Mouse (Mus musculus): ENCODE results near the gene Rrm2. TPM values are rescaled to one million over a fixed set of nuclear protein-coding genes. Genes with fewer than 3 reads are reported as not detected.
"Not testable (repeated sequence)": the region's sequence is repeated elsewhere in the genome, so short reads cannot be mapped to it uniquely, and the experiment has no call there.

Gene Rrm2
- polyA plus RNA-seq, 1 experiment from 2014 or later, result 120 TPM

GRCm38 (mm10) chr12:24699578-24699977 lies 8.5 kb upstream of the Rrm2 start:
- ATAC-seq (ENCODE audit: low read depth) (no peak), DNase-seq (ENCODE audit: low spot score) (no peak)
- Histone ChIP-seq H3K4me3 (ENCODE audit: low read depth, low read length) (no peak overlapping the region), H3K9me3 (ENCODE audit: control insufficient read depth, low read length) (no peaks in the 10 kb centered on the region), H3K27me3 (replicated peaks; ENCODE audit: control insufficient read depth, insufficient read depth, low read length) (no peaks in the 10 kb centered on the region), H3K9ac (ENCODE audit: low read depth, low read length) (no peak overlapping the region), H3K27ac (replicated peaks; ENCODE audit: low read depth, low read length) (no peak overlapping the region), H3K4me1 (ENCODE audit: control insufficient read depth, insufficient read depth, low read length) (no peaks in the 10 kb centered on the region), H3K4me2 (ENCODE audit: low read depth, low read length) (no peak overlapping the region), H3K36me3 (ENCODE audit: control insufficient read depth, insufficient read depth, low read length) (no peaks in the 10 kb centered on the region)
- WGBS, result 63% methylated on average over 10 of the region's 10 CpGs

- H3K9me3 ChIP-seq (ENCODE audit: control insufficient read depth, low read length); H3K4me3 ChIP-seq (ENCODE audit: low read depth, low read length); H3K4me1 ChIP-seq (ENCODE audit: control insufficient read depth, insufficient read depth, low read length); H3K9ac ChIP-seq (ENCODE audit: low read depth, low read length); DNase-seq (ENCODE audit: low spot score); H3K36me3 ChIP-seq (ENCODE audit: control insufficient read depth, insufficient read depth, low read length); H3K4me2 ChIP-seq (ENCODE audit: low read depth, low read length); H3K27ac ChIP-seq (replicated peaks; ENCODE audit: low read depth, low read length); H3K27me3 ChIP-seq (replicated peaks; ENCODE audit: control insufficient read depth, insufficient read depth, low read length); ATAC-seq (ENCODE audit: low read depth): not testable (repeated sequence)
- 91% methylated on average over 9 of the region's 9 CpGs for WGBS
Observed at GRCm38 (mm10) chr12:24701621-24702020, 6.4 kb upstream of the Rrm2 start.

DNA sequence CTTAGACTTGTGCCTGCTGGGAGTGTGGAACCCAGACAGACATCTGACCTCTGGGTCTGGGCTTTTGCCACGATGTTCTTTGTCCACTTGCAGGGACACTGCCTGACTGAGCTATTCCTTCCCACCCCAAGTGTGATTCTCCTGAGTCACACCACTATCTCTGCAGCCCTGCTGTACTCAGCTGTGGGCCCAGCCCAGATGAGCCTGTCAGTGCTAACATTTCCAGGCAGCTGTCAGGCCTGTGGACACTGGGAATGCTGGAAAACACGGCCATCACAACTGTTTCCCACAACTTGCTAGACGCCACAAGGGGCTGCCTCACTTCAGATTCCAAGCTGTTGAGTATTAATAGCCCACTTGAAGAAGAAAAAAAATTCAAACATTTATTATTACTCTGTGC lies 5.0 kb upstream of the Rrm2 start:
- Histone ChIP-seq H3K9me3 (ENCODE audit: control insufficient read depth, low read length) (no peaks in the 10 kb centered on the region), H3K4me1 (ENCODE audit: control insufficient read depth, insufficient read depth, low read length) (peaks cover 8% of the 10 kb centered on the region), H3K36me3 (ENCODE audit: control insufficient read depth, insufficient read depth, low read length) (no peaks in the 10 kb centered on the region), H3K27ac (replicated peaks; ENCODE audit: low read depth, low read length) (no peak overlapping the region; the same call in 1 of the 2 replicates), H3K9ac (ENCODE audit: low read depth, low read length) (no peak overlapping the region), H3K4me2 (ENCODE audit: low read depth, low read length) (no peak overlapping the region), H3K27me3 (replicated peaks; ENCODE audit: control insufficient read depth, insufficient read depth, low read length) (no peaks in the 10 kb centered on the region), H3K4me3 (ENCODE audit: low read depth, low read length) (no peak overlapping the region)
- 74% methylated on average over 3 of the region's 3 CpGs for WGBS
- DNase-seq (ENCODE audit: low spot score) (peak; percentile 61), ATAC-seq (ENCODE audit: low read depth) (no peak)

GRCm38 (mm10) chr12:24705502-24706263 lies 2.4 kb upstream of the Rrm2 start:
- H3K9me3 ChIP-seq (ENCODE audit: control insufficient read depth, low read length), result no peaks in the 10 kb centered on the region
- ATAC-seq (ENCODE audit: low read depth), result no peak
- H3K36me3 ChIP-seq (ENCODE audit: control insufficient read depth, insufficient read depth, low read length), result 0 out of 2 replicates have a peak, but pooled peaks cover 4% of the 10 kb centered on the region
- H3K4me1 ChIP-seq (ENCODE audit: control insufficient read depth, insufficient read depth, low read length), result peaks cover 12% of the 10 kb centered on the region
- H3K4me3 ChIP-seq (ENCODE audit: low read depth, low read length), result no peak overlapping the region
- no peak overlapping the region for H3K9ac ChIP-seq (ENCODE audit: low read depth, low read length)
- no peaks in the 10 kb centered on the region for H3K27me3 ChIP-seq (replicated peaks; ENCODE audit: control insufficient read depth, insufficient read depth, low read length)
- DNase-seq (ENCODE audit: low spot score), result no peak
- H3K27ac ChIP-seq (replicated peaks; ENCODE audit: low read depth, low read length), result no peak overlapping the region
- no peak overlapping the region for H3K4me2 ChIP-seq (ENCODE audit: low read depth, low read length)
- WGBS, result 80% methylated on average over 15 of the region's 15 CpGs

GRCm38 (mm10) chr12:24706764-24707479 lies 1.1 kb upstream of the Rrm2 start:
- WGBS, result 2% methylated on average over 27 of the region's 27 CpGs
- H3K4me1 ChIP-seq (ENCODE audit: control insufficient read depth, insufficient read depth, low read length), result peaks cover 12% of the 10 kb centered on the region
- no peaks in the 10 kb centered on the region for H3K9me3 ChIP-seq (ENCODE audit: control insufficient read depth, low read length)
- H3K36me3 ChIP-seq (ENCODE audit: control insufficient read depth, insufficient read depth, low read length), result peaks cover 14% of the 10 kb centered on the region
- H3K27ac ChIP-seq (replicated peaks; ENCODE audit: low read depth, low read length), result no peak overlapping the region
- H3K9ac ChIP-seq (ENCODE audit: low read depth, low read length), result peak overlapping the region; percentile 83
- DNase-seq (ENCODE audit: low spot score), result peak; percentile 76
- peak overlapping the region; percentile 93 for H3K4me3 ChIP-seq (ENCODE audit: low read depth, low read length)
- H3K4me2 ChIP-seq (ENCODE audit: low read depth, low read length), result peak overlapping the region; percentile 77
- H3K27me3 ChIP-seq (replicated peaks; ENCODE audit: control insufficient read depth, insufficient read depth, low read length), result no peaks in the 10 kb centered on the region
- no peak for ATAC-seq (ENCODE audit: low read depth)

- Histone ChIP-seq H3K36me3 (ENCODE audit: control insufficient read depth, insufficient read depth, low read length) (peaks cover 19% of the 10 kb centered on the region), H3K9me3 (ENCODE audit: control insufficient read depth, low read length) (no peaks in the 10 kb centered on the region), H3K27ac (replicated peaks; ENCODE audit: low read depth, low read length) (0 out of 2 replicates have a peak overlapping the region, but pooled peaks have one; percentile 6), H3K4me3 (ENCODE audit: low read depth, low read length) (peak overlapping the region; percentile 93), H3K4me1 (ENCODE audit: control insufficient read depth, insufficient read depth, low read length) (peaks cover 12% of the 10 kb centered on the region), H3K27me3 (replicated peaks; ENCODE audit: control insufficient read depth, insufficient read depth, low read length) (no peaks in the 10 kb centered on the region), H3K4me2 (ENCODE audit: low read depth, low read length) (peak overlapping the region; percentile 77), H3K9ac (ENCODE audit: low read depth, low read length) (peak overlapping the region; percentile 83)
- ATAC-seq (ENCODE audit: low read depth) (no peak), DNase-seq (ENCODE audit: low spot score) (no peak)
- 0% methylated on average over 9 of the region's 9 CpGs for WGBS
Observed at GRCm38 (mm10) chr12:24707480-24707802, 600 bp upstream of the Rrm2 start.

GRCm38 (mm10) chr12:24708824-24709218 lies 780 bp downstream of the Rrm2 start:
- ATAC-seq (ENCODE audit: low read depth) (no peak), DNase-seq (ENCODE audit: low spot score) (no peak)
- Histone ChIP-seq H3K4me1 (ENCODE audit: control insufficient read depth, insufficient read depth, low read length) (peaks cover 12% of the 10 kb centered on the region), H3K36me3 (ENCODE audit: control insufficient read depth, insufficient read depth, low read length) (peaks cover 30% of the 10 kb centered on the region), H3K9ac (ENCODE audit: low read depth, low read length) (peak overlapping the region; percentile 83), H3K27ac (replicated peaks; ENCODE audit: low read depth, low read length) (peak overlapping the region; percentile 84), H3K4me3 (ENCODE audit: low read depth, low read length) (peak overlapping the region; percentile 93), H3K27me3 (replicated peaks; ENCODE audit: control insufficient read depth, insufficient read depth, low read length) (no peaks in the 10 kb centered on the region), H3K4me2 (ENCODE audit: low read depth, low read length) (peak overlapping the region; percentile 77), H3K9me3 (ENCODE audit: control insufficient read depth, low read length) (no peaks in the 10 kb centered on the region)
- WGBS, result under 1% methylated on average over 17 of the region's 17 CpGs

DNA sequence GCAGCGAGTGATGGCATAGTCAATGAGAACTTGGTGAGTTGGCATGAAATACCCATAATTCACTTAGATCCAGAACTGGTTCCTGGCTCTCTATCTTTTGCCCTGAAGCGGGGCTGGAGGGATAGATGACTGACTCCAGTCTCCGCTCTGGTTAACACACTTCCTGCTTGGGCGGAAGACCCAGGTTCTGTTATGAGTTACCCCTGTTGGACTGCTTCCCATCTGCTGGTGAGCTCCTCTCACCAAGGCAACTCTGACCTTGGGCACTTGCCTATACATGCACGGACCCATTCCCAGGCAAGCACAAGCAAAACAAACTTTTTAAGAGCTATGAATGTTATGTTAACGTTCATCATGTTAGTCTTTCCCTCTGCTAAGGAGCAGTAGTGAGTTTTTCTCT lies 1.4 kb downstream of the Rrm2 start:
- ATAC-seq (ENCODE audit: low read depth) (no peak), DNase-seq (ENCODE audit: low spot score) (no peak)
- H3K27ac ChIP-seq (replicated peaks; ENCODE audit: low read depth, low read length), result peak overlapping the region; percentile 84
- peak overlapping the region; percentile 93 for H3K4me3 ChIP-seq (ENCODE audit: low read depth, low read length)
- H3K27me3 ChIP-seq (replicated peaks; ENCODE audit: control insufficient read depth, insufficient read depth, low read length), result no peaks in the 10 kb centered on the region
- H3K9me3 ChIP-seq (ENCODE audit: control insufficient read depth, low read length), result no peaks in the 10 kb centered on the region
- WGBS, result 16% methylated on average over 6 of the region's 6 CpGs
- peak overlapping the region; percentile 83 for H3K9ac ChIP-seq (ENCODE audit: low read depth, low read length)
- H3K4me2 ChIP-seq (ENCODE audit: low read depth, low read length), result peak overlapping the region; percentile 77
- peaks cover 12% of the 10 kb centered on the region for H3K4me1 ChIP-seq (ENCODE audit: control insufficient read depth, insufficient read depth, low read length)
- H3K36me3 ChIP-seq (ENCODE audit: control insufficient read depth, insufficient read depth, low read length), result peaks cover 30% of the 10 kb centered on the region

Measured in embryonic facial prominence, embryonic 14.5 days (tissue).